Mouse (Mus musculus) heart, adult 8-10 months (tissue): ENCODE data around the gene Cacna1f. TPM values are rescaled to one million over a fixed set of nuclear protein-coding genes. Genes with fewer than 3 reads are reported as not detected.
A peak's percentile ranks its signal among the peaks of the same experiment; 100 is the strongest.

ENCODE experiments used
- DNase-seq: peaks from one replicate; pipeline ENCODE4 v3.0.0; 2022; ENCODE audit warnings: low spot score
- total RNA-seq, 4 experiments: library from RNA; stranded (reverse); gene quantifications; 2 replicates each; pipeline ENCODE4 v1.2.4; 2022

Gene Cacna1f
- not detected for total RNA-seq

DNA sequence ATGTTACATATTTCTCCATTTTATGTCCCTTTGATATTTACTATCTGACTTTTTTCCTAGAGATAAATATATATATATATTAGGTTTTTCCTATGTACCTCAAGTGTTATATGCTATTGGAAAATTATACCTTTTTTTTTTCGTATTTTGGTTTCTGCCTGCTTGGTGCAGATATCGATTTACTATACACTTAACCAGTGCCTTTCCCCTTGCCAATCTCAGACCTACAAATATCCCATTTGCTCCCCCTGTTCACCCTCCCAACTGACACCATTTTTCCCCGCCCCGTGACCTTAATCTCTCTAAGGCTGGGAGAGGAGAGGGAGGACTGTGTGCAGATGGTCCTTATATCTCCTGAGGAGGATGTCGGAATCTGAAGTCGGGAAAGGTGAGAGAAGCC lies at the start of gene Cacna1f:
Gene Cacna1f, plus strand, starts transcription at position 301 of the 400 bp plus-strand sequence.
- no peak for DNase-seq

DNA sequence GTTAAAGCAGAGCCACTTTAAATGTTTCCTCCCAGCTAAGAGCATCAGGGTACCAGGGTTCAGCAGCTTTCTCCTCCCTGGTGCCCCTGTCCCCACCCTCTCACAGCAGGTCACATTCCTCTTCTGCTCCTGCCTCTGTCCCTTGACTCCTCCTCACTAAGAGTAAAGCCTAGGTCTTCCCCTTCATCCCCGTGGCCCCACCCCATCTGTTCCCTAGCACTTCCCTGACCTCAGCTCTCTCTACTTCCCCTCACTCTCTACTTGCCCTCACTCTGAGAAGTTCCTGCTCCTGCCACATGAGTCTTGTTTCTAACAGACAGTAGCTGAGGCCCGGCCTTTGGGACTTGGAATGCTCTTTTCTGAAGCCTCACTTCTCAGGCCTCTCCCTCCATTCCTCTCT lies 43.8 kb upstream of the Cacna1f start:
- DNase-seq, result no peak

- DNase-seq, result no peak
These were observed 40.5 kb upstream of the Cacna1f start for GRCm38 (mm10) chrX:7566352-7566751.

DNA sequence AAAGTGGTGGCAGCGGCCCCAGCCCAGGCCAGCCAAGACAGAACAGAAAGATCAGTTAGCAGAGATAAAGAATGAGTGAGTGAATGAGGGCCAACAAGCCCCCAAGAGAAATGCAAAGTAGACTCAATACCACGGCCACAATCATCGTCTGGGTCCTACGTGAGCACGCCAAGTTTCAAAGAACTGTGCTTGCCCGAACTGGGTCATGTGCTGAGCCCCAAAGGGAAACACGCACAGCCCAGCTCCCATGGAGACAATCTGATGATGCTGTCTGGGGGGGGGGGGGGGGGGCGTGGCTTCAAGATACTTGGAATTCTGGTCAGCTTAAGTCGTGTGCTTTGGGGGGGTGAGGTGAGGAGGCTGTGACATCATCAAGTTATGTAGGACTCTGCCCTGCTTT lies 39.4 kb upstream of the Cacna1f start:
- DNase-seq, result no peak

- DNase-seq, result no peak
These were observed 36.3 kb upstream of the Cacna1f start for GRCm38 (mm10) chrX:7570481-7571175.

- DNase-seq, result no peak
These were observed 35.2 kb upstream of the Cacna1f start for GRCm38 (mm10) chrX:7571565-7572136.

- DNase-seq, result no peak
These were observed 34.4 kb upstream of the Cacna1f start for GRCm38 (mm10) chrX:7572466-7572865.

DNA sequence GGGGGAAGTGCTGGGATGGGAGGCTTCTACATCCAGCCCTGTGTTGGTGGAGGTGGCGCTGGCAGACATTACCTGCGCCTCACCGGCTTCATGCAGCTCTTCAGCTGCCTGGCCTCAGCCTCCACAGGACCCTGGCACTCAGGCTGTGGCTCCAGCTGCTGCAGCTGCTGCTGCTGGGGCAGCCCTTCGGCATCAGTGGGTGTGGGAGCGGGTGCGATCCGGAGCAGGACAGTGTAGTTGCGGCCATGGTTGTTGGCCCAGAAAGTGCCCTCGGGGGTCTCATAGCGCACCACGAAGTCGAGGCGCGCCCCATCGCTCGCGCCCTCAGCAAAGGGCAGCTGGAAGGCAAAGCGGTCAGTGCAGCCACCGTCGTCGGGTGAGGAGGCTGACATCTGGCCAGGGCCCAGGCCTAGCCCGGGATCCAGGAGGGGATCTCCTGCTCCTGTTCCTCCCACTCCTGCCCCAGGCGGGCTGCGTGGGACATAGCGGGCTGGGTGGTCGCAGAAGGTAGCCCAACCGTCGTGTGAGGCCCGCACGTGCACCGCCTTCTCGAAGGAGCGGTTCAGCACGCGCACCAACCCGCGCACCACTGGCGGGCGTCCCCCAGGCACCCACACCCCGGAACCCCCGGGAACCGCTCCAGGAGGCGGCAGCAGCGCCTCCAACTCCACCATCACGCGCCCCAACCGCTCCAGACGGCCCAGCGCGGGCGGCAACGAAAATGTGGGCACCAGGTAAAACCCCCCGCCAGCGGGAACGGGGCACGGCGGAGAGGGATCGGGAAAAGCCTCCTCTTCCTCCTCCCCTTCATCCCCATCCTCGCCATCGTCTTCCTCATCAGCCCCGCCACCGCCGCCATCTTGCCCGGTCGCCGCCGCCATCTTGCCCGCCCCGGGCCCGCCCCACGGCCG lies 33.5 kb upstream of the Cacna1f start, which contains the start of gene Foxp3:
Gene Foxp3, plus strand, starts transcription at position 469 of the 911 bp plus-strand sequence.
- DNase-seq, result peak; percentile 11

GRCm38 (mm10) chrX:7574087-7574884 lies 32.6 kb upstream of the Cacna1f start, which contains the start of gene Ppp1r3f:
Ppp1r3f (minus strand) TSS chrX:7574283.
- DNase-seq, result peak; percentile 91

GRCm38 (mm10) chrX:7574885-7575231 lies 32.0 kb upstream of the Cacna1f start:
- no peak for DNase-seq

DNA sequence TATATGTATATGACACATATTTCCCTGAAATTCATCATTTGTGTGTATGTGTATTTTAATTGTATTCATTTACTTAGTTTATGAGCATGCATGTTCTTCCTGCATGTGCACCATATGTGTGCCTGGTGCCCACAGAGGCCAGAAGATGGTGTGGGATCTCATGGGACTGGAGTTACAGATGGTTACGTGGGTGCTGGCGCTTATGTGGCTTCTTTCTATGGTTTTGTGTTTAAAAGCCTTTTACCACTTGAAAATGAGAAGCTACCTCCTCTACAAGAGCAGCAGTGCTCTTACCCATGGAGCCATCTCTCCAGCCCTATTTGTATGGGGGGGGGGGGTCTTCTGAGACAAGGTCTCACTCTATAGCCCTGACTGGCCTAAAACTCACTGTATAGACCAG lies 25.7 kb upstream of the Cacna1f start:
- DNase-seq, result no peak

DNA sequence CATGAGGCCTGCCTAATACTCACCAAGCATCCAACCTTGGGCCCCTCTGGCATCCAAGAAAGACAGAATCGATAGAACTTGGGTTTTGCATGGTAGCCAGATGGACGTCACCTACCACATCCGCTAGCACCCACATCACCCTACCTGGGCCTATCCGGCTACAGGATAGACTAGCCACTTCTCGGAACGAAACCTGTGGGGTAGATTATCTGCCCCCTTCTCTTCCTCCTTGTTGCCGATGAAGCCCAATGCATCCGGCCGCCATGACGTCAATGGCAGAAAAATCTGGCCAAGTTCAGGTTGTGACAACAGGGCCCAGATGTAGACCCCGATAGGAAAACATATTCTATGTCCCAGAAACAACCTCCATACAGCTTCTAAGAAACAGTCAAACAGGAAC lies 23.0 kb upstream of the Cacna1f start:
- no peak for DNase-seq

- no peak for DNase-seq
These were observed 20.5 kb upstream of the Cacna1f start for GRCm38 (mm10) chrX:7586356-7586755.

GRCm38 (mm10) chrX:7595371-7595770 lies 11.5 kb upstream of the Cacna1f start:
- DNase-seq, result no peak

- DNase-seq, result no peak
These were observed 2.9 kb upstream of the Cacna1f start for GRCm38 (mm10) chrX:7604004-7604403.

DNA sequence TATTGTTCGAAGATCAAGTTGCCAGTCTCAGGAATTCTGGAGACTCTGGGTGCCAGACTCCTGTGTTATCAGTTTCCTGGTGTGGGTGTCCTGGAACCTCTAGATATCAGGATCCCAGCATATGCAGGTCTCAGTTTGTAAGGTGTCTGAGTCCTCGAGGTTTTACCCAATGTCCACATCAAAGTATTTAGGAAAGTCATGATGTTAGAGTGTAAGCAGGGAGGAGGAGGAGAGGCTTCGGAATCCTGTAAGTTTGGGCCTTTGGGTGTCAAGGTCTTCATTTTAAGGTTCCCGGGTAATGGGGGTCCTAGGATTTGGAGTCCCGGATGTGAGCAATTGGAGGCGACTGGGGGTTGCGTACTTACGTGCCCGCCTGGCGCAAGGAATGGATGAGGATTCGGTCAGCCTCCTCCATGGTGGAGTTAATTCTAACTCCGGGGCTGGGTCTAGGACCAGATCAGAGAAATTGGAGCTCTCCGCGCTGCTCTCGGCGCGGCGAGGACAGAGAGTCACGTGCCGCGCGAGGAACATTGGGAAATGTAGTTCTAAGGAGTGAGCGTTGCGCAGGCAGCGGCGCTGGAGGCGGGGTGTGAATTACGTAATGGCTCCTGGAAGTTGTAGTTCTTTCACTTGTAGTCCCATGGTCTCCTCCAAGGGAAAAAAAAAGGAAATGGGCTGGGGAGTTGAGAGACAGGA lies 1.9 kb upstream of the Cacna1f start, which contains the start of gene Ccdc22:
Gene Ccdc22, minus strand, starts transcription at position 639 of the 696 bp plus-strand sequence.
- DNase-seq, result peak; percentile 86

- DNase-seq, result no peak
These were observed 1.3 kb upstream of the Cacna1f start for GRCm38 (mm10) chrX:7605575-7605941.

GRCm38 (mm10) chrX:7610035-7610434 lies 3.2 kb downstream of the Cacna1f start:
- DNase-seq, result no peak

DNA sequence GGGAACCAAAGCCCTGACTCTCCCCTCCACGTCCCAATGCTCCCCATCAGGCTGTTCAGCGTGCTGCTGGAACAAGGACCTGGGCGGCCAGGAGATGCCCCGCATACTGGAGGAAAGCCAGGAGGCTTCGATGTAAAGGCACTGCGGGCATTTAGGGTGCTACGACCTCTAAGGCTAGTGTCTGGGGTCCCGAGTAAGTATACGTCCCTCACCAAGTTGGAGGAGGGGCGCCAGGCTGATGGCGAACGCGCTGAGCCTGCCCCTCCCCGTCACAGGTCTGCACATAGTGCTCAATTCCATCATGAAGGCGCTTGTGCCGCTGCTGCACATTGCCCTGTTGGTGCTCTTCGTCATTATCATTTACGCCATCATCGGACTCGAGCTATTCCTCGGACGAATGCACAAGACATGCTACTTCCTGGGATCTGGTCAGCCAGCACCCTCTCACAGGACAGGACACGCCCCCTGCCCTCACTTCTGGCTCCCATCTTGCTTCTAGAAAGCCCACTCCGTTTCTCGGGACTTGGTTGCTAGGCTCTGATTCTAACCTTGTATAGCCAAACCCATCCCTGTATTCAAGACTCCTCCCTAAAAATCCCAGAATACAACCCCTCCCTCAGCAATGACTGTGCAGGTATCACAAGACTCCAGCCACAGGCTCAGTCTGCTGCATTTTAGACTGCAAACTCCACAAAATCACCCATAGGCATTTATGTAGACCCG lies 3.8 kb downstream of the Cacna1f start:
- DNase-seq, result no peak

- no peak for DNase-seq
These were observed 11.1 kb downstream of the Cacna1f start for GRCm38 (mm10) chrX:7617889-7618551.
